Mouse (Mus musculus) hindbrain, embryonic 16.5 days (tissue): ENCODE measurements at regions not wholly inside any gene's neighbourhood (a gene's known extent, or its start where the extent isn't known, plus 50 kb on each side); places are given as distances from the start of the nearest gene placed in this dataset.
"Not testable (repeated sequence)": the region's sequence is repeated elsewhere in the genome, so short reads cannot be mapped to it uniquely, and the experiment has no call there.

ENCODE experiments used
- ATAC-seq: fragments of 200-750 bp; cut with Nextera tagmentation; 2 replicates; pipeline ENCODE4 v1.8.0; 2017; ENCODE audit warnings: moderate TSS enrichment, moderate library complexity
- H3K27ac ChIP-seq: fragments of 300-500 bp; sonication (generic); 2 replicates; pipeline ENCODE4 v1.5.1; 2014; ENCODE audit warnings: low read depth, mild to moderate bottlenecking, control low read depth, low read length, moderate library complexity
- H3K27me3 ChIP-seq: fragments of 300-500 bp; sonication (generic); replicated peaks from 2 replicates; pipeline ENCODE4 v1.6.1; 2014; ENCODE audit warnings: low read length; ENCODE audit not compliant: control insufficient read depth, insufficient read depth
- H3K36me3 ChIP-seq: fragments of 300-500 bp; sonication (generic); 2 replicates; pipeline ENCODE4 v1.6.1; 2014; ENCODE audit warnings: mild to moderate bottlenecking, low read length, moderate library complexity, mixed read lengths; ENCODE audit not compliant: control insufficient read depth, insufficient read depth
- H3K4me1 ChIP-seq: fragments of 300-500 bp; sonication (generic); 2 replicates; pipeline ENCODE4 v1.6.1; 2014; ENCODE audit warnings: low read depth, low read length; ENCODE audit not compliant: control insufficient read depth, insufficient read depth
- H3K4me2 ChIP-seq: fragments of 300-500 bp; sonication (generic); 2 replicates; pipeline ENCODE4 v1.6.1; 2014; ENCODE audit warnings: mild to moderate bottlenecking, low read length, control low read depth, moderate library complexity
- H3K4me3 ChIP-seq: fragments of 300-500 bp; sonication (generic); 2 replicates; pipeline ENCODE4 v1.5.1; 2014; ENCODE audit warnings: mild to moderate bottlenecking, low read length, control low read depth, moderate library complexity
- H3K9ac ChIP-seq: fragments of 300-500 bp; sonication (generic); 2 replicates; pipeline ENCODE4 v1.6.1; 2014; ENCODE audit warnings: low read depth, mild to moderate bottlenecking, control low read depth, low read length, moderate library complexity
- H3K9me3 ChIP-seq: fragments of 300-500 bp; sonication (generic); 2 replicates; pipeline ENCODE4 v1.6.1; 2014; ENCODE audit warnings: mild to moderate bottlenecking, low read length, moderate library complexity; ENCODE audit not compliant: control insufficient read depth
- WGBS: fragments of 180-500 bp; shearing (Covaris S2); extraction: QIAGEN DNeasy Blood & Tissue Kit; methylation state at CpG from one replicate; pipeline ENCODE4 v1.1.7; 2014; 5-methylcytosine and 5-hydroxymethylcytosine counted together

- Histone ChIP-seq H3K27ac (no peak overlapping the region), H3K36me3 (no peaks in the 10 kb centered on the region), H3K9me3 (no peaks in the 10 kb centered on the region), H3K4me1 (peaks cover 7% of the 10 kb centered on the region), H3K4me3 (no peak overlapping the region; the same call in 1 of the 2 replicates), H3K4me2 (peak overlapping the region; percentile 46), H3K9ac (0 out of 2 replicates have a peak overlapping the region, but pooled peaks have one; percentile 24), H3K27me3 (no peaks in the 10 kb centered on the region)
- 35% methylated on average over 16 of the region's 16 CpGs for WGBS
- peak; percentile 87 for ATAC-seq
Observed at GRCm38 (mm10) chr8:26770424-26770886, 206.7 kb upstream of the Zfp703 start.

- Histone ChIP-seq H3K27ac (no peak overlapping the region), H3K4me2 (no peak overlapping the region), H3K36me3 (no peaks in the 10 kb centered on the region), H3K27me3 (no peaks in the 10 kb centered on the region), H3K4me3 (no peak overlapping the region), H3K9me3 (no peaks in the 10 kb centered on the region), H3K9ac (no peak overlapping the region), H3K4me1 (peaks cover 8% of the 10 kb centered on the region; the same call in 1 of the 2 replicates)
- 60% methylated on average over 10 of the region's 10 CpGs for WGBS
- peak; percentile 69 for ATAC-seq
Observed at GRCm38 (mm10) chr8:26778917-26779537, 198.1 kb upstream of the Zfp703 start.

- peak overlapping the region; percentile 44; the same call in 1 of the 2 replicates for H3K9ac ChIP-seq
- peak overlapping the region; percentile 52 for H3K4me2 ChIP-seq
Observed at GRCm38 (mm10) chr8:26780515-26780914, 196.6 kb upstream of the Zfp703 start.

GRCm38 (mm10) chr8:26782936-26783335, 194.2 kb upstream of the Zfp703 start:
- 85% methylated on average over 8 of the region's 8 CpGs for WGBS
- not testable (repeated sequence) for H3K27ac ChIP-seq

More at GRCm38 (mm10) chr8:26780515-26780914, 196.6 kb upstream of the Zfp703 start:
- Histone ChIP-seq H3K4me3 (peak overlapping the region; percentile 16; the same call in 1 of the 2 replicates), H3K27ac (no peak overlapping the region), H3K4me1 (peaks cover 8% of the 10 kb centered on the region; the same call in 1 of the 2 replicates), H3K9me3 (no peaks in the 10 kb centered on the region), H3K36me3 (no peaks in the 10 kb centered on the region), H3K27me3 (no peaks in the 10 kb centered on the region)
- no peak; the same call in 1 of the 2 replicates for ATAC-seq
- WGBS, result 33% methylated on average over 19 of the region's 19 CpGs

GRCm38 (mm10) chr8:26784381-26784780, 192.7 kb upstream of the Zfp703 start:
- H3K27ac ChIP-seq, result no peak overlapping the region
- no peak overlapping the region for H3K4me3 ChIP-seq
- H3K4me2 ChIP-seq, result no peak overlapping the region
- peaks cover 5% of the 10 kb centered on the region; the same call in 1 of the 2 replicates for H3K4me1 ChIP-seq
- no peaks in the 10 kb centered on the region for H3K9me3 ChIP-seq
- 69% methylated on average over 6 of the region's 6 CpGs for WGBS
- H3K9ac ChIP-seq, result no peak overlapping the region
- ATAC-seq, result no peak
- H3K27me3 ChIP-seq, result no peaks in the 10 kb centered on the region
- no peaks in the 10 kb centered on the region for H3K36me3 ChIP-seq

More at GRCm38 (mm10) chr8:26782936-26783335, 194.2 kb upstream of the Zfp703 start:
- not testable (repeated sequence) for H3K36me3 ChIP-seq, H3K4me2 ChIP-seq, ATAC-seq, H3K27me3 ChIP-seq, H3K4me3 ChIP-seq, H3K4me1 ChIP-seq, H3K9ac ChIP-seq, H3K9me3 ChIP-seq

- no peak overlapping the region for H3K27ac ChIP-seq
- H3K9me3 ChIP-seq, result no peaks in the 10 kb centered on the region
- whole genome bisulfite sequencing, result 88% methylated on average over 2 of the region's 2 CpGs
- H3K4me1 ChIP-seq, result no peaks in the 10 kb centered on the region
- no peaks in the 10 kb centered on the region for H3K27me3 ChIP-seq
- H3K36me3 ChIP-seq, result no peaks in the 10 kb centered on the region
- no peak overlapping the region for H3K4me2 ChIP-seq
- no peak for ATAC-seq
- no peak overlapping the region for H3K4me3 ChIP-seq
- H3K9ac ChIP-seq, result no peak overlapping the region
Observed at GRCm38 (mm10) chr8:26791795-26792194, 185.3 kb upstream of the Zfp703 start.

GRCm38 (mm10) chr8:26793606-26794292, 183.4 kb upstream of the Zfp703 start:
- Histone ChIP-seq H3K4me3 (no peak overlapping the region), H3K4me2 (no peak overlapping the region), H3K9ac (no peak overlapping the region), H3K9me3 (no peaks in the 10 kb centered on the region), H3K4me1 (no peaks in the 10 kb centered on the region), H3K27ac (no peak overlapping the region), H3K27me3 (no peaks in the 10 kb centered on the region), H3K36me3 (no peaks in the 10 kb centered on the region)
- 94% methylated on average over 9 of the region's 9 CpGs for WGBS
- ATAC-seq, result no peak

- Histone ChIP-seq H3K27ac (no peak overlapping the region), H3K4me2 (no peak overlapping the region), H3K9ac (no peak overlapping the region), H3K36me3 (no peaks in the 10 kb centered on the region), H3K4me3 (no peak overlapping the region), H3K4me1 (no peaks in the 10 kb centered on the region), H3K27me3 (no peaks in the 10 kb centered on the region), H3K9me3 (no peaks in the 10 kb centered on the region)
- ATAC-seq, result no peak
- 88% methylated on average over 4 of the region's 4 CpGs for WGBS
Observed at GRCm38 (mm10) chr8:26794411-26794810, 182.7 kb upstream of the Zfp703 start.

- no peak for ATAC-seq
- whole genome bisulfite sequencing, result 82% methylated on average over 8 of the region's 8 CpGs
- Histone ChIP-seq H3K4me3 (no peak overlapping the region), H3K4me1 (no peaks in the 10 kb centered on the region), H3K36me3 (no peaks in the 10 kb centered on the region), H3K4me2 (no peak overlapping the region), H3K27me3 (no peaks in the 10 kb centered on the region), H3K9me3 (no peaks in the 10 kb centered on the region), H3K9ac (no peak overlapping the region), H3K27ac (no peak overlapping the region)
Observed at GRCm38 (mm10) chr8:26795616-26796015, 181.5 kb upstream of the Zfp703 start.
